Mouse (Mus musculus): Measurements from ENCODE around the gene Stxbp3. TPM values are rescaled to one million over a fixed set of nuclear protein-coding genes. Genes with fewer than 3 reads are reported as not detected.

Gene Stxbp3
- polyA plus RNA-seq, 1 experiment: 11.4 TPM

GRCm38 (mm10) chr3:108788455-108788794 is 51.9 kb downstream of the Stxbp3 start:
- TF ChIP-seq GATA1 (IDR thresholded peaks at IDR 0.05; ENCODE audit: low read length): no peak

GRCm38 (mm10) chr3:108787754-108788454 is 52.4 kb downstream of the Stxbp3 start:
- no peak for TF ChIP-seq GATA1 (IDR thresholded peaks at IDR 0.05; ENCODE audit: low read length)

DNA sequence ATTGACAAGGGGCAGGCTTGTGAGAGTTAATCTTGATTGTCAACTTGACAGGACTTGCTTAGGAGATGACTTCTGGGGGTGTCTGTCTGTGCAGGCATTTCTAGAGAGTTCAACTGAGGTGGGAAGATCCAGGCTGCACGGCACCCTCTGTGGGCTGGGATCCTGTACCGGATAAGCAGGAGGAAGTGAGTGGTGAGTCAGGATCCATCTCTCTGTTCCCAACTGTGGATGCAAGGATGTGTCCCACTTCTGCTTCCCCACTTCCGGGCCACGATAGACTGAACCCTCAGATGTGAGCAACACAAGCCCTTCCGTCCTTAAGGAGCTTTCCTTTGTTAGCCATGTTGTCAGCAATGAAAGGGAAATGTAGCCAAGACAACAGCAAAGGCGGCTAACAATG is 53.8 kb downstream of the Stxbp3 start:
- no peak for TF ChIP-seq GATA1 (IDR thresholded peaks at IDR 0.05; ENCODE audit: low read length)

DNA sequence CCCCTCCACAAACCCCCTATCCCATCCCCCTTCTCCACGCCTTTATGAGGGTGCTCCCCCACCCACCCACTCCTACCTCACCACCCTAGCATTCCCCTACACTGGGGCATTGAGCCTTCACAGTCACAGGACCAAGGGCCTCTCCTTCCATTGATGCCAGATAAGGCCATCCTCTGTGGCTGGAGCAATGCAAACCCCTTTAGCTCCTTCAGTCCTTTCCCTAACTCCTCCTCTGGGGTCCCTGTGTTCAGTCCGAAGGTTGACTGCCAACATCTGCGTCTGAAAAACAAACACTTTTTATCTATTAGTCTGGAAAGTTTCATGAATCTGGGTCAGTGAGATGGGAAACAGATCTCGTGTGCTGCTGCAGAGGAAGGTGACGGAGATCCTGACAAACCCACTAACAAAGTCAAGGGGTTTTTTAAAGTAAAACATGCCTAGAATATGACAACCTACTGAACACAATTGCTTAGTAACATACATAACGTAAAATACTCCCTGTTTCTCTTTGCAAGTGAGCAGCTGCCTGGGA is 57.9 kb downstream of the Stxbp3 start:
- TF ChIP-seq GATA1 (IDR thresholded peaks at IDR 0.05; ENCODE audit: low read length): no peak

DNA sequence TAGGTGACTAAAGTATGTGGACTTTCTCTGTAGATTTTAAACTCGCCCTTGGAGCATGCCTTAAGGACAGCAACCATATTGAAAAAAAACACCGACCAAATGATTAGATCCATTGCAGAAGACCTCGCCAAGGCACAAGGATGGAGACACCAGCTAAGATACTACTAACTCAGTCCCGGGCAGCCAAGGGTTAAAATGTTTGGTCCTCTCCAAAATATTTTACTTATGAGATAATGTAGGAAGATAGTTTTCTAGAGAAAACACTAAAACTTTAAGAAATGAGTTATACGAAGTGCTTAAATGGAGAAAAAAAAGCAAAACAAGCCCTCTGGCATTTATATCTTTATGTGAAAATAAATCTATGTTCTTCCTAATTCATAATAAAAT is 58.4 kb downstream of the Stxbp3 start:
- no peak for TF ChIP-seq GATA1 (IDR thresholded peaks at IDR 0.05; ENCODE audit: low read length)

DNA sequence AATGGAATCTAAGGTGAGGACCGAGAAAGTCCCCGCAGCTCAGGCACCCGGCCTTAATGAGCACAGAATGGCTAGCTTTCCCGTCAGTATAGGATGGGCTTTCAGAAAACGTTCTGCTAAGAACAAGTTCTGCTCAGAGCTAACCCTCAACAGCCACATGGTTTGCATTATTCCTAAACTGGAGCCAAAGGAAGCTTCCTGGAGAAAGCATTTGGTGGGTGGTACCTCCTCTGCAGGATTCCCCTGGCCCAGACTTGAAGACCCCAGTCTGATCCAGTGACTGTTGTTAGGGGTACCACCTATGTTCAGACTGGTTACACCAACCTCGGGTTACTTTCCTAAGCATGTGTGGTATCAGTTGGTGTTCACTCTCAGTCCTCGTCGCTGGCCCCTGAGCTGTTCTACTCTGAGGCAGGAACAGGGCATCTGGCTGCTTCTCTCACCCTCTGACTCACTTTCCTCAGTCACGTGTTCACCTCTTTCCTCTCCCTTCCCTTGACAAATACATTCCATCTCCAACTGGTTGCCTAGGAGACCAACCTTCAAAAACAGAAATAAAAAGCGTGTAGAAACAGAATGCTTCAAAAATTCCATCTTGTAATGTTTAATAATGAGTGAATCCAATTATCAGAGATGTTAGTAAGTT is 59.0 kb downstream of the Stxbp3 start:
- TF ChIP-seq GATA1 (IDR thresholded peaks at IDR 0.05; ENCODE audit: low read length): no peak

GRCm38 (mm10) chr3:108778761-108779540 is 61.4 kb downstream of the Stxbp3 start:
- no peak for TF ChIP-seq GATA1 (IDR thresholded peaks at IDR 0.05; ENCODE audit: low read length)

DNA sequence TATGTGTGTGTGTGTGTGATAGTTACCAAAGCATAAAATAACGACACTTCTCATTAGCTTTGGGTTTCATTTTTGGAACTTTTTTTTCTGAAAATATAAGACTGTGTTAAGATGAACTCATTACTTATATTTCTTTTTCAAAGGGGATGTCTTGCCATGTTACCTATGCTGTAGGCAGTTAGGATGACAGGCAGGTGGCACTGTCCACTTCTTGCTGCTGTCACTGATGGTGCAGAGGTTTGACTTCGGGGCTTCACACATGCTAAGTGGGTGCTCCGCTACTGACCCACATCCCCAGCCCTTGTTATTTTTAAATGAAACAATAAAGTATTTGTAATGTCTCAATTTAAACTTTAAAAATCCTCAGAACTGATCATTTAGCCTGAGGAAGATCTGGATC is 67.5 kb downstream of the Stxbp3 start:
- TF ChIP-seq GATA1 (IDR thresholded peaks at IDR 0.05; ENCODE audit: low read length): no peak

DNA sequence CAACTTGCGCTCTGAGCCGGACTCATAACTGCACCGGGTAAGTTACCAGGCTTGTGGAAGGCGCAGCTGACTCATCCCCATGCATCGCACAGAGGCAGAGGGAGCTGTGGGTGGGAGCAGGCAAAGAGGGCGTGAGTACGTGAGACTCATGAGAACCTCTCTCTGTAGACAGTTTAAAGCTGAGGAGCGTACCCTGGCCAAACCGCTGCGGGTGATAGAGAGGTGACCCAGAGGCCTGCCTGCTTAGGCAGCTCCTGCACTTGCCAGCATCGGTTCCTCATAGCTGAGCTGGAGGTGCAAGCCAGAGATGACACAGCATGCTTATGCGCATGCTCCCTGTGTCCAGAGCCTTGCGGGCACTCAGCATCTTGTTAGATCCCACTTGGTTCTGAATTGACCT is 68.1 kb downstream of the Stxbp3 start:
- no peak for TF ChIP-seq GATA1 (IDR thresholded peaks at IDR 0.05; ENCODE audit: low read length)

DNA sequence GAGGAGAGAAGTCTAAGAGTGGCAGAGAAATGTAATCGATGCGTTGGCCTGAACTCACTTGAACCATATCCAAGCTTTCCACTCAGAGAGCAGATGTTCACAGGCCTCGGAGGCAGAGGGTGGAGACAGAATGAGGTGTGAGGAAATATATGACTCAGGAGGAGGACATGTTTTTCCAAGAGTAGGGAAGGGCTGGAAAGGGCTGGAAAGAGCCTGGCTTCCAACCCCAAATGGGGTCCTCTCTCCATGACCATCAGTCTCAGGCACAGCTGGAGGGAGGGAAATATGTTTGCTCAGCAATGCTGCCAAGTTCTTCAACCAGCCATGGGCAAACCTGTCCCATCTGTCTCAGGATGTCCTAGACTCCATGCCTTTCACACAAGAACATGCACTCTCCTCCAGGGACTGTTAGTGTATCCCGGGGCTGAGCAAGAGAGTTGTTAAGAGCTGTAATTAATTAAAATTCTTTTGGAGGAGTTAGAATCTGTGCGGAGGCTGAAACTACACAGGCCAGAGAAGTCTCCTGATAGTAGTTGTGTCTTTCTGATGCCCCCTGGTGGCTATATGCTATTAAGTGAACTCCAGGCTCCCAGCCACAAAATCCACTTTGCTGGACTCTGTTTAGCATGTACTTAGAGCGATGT is 69.5 kb downstream of the Stxbp3 start:
- TF ChIP-seq GATA1 (IDR thresholded peaks at IDR 0.05; ENCODE audit: low read length): no peak

DNA sequence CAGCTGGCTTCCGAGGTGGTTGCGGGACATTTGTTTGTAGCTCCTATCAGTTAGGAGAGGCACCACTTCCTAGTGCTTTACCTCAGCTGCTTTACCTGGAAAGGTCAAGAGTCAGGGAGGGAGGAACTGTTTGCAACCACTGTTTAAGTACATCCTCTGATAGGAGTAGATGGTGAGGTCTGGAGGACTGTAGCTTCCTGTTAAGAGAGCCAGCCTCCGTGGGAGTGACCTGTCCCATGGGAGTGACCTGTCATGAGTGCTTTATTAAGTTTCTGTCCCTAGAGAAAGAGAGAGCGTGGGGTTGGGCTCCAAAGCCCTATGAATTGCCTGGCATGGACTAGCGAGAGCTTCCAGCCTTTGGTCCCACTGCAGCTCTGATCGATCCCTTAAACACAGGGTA is 70.8 kb downstream of the Stxbp3 start:
- TF ChIP-seq GATA1 (IDR thresholded peaks at IDR 0.05; ENCODE audit: low read length): no peak

- no peak for TF ChIP-seq GATA1 (IDR thresholded peaks at IDR 0.05; ENCODE audit: low read length)
Observed at GRCm38 (mm10) chr3:108767416-108767815, 72.9 kb downstream of the Stxbp3 start.

GRCm38 (mm10) chr3:108766943-108767342 is 73.4 kb downstream of the Stxbp3 start:
- no peak for TF ChIP-seq GATA1 (IDR thresholded peaks at IDR 0.05; ENCODE audit: low read length)

DNA sequence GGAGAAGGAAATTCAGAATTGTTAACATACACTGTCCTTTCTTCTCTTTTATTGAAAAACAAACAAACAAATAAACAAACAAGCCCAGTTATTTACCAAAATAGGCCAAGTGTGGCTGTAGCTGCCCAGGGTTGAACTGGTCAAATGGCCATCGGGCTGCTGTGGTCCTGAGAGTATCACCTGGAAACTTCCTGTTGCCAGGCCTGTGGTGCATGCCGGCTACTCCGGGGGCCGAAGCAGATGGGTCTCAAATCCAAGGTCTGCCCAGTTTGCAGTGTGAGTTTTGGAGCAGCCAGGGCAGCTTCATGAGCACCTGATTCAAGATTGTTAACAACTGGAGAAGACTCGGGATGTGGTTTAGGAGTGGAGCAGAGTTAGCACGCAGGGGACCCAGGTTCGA is 74.8 kb downstream of the Stxbp3 start:
- TF ChIP-seq GATA1 (IDR thresholded peaks at IDR 0.05; ENCODE audit: low read length): no peak

DNA sequence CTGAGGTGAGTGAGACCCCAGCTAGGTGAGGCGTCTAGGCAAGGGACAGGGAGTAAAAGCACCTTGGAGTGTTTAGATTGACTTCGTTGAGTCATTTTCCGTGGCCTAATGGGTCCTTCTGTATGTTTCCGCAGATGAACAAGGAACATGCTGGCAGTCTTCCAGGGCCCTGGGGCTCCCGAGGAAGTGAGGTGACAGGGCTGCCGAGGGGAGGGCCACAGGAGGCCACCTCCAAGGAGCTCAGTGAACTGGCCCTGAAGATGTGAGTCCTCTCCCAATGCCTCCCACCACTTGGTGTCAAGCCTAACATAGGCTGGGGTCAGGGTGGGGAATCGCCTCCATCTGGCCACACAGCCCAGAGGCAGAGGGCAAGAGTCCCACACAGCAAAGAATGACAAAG is 75.3 kb downstream of the Stxbp3 start:
- no peak for TF ChIP-seq GATA1 (IDR thresholded peaks at IDR 0.05; ENCODE audit: low read length)

- TF ChIP-seq GATA1 (IDR thresholded peaks at IDR 0.05; ENCODE audit: low read length): no peak
Observed at GRCm38 (mm10) chr3:108763691-108764090, 76.6 kb downstream of the Stxbp3 start.

Data from G1E-ER4 (cell line).